Mouse (Mus musculus) thymus, postnatal 10 days (tissue): ENCODE measurements around the gene Slc35f2.
A peak's percentile ranks its signal among the peaks of the same experiment; 100 is the strongest.

ENCODE experiments used
- DNase-seq, 2 experiments: peaks; one replicate each; pipeline ENCODE4 v3.0.0; 2021; ENCODE audit warnings: low spot score in 2 of 2

Gene Slc35f2

GRCm38 (mm10) chr9:53829081-53829865 is 57.9 kb downstream of the Slc35f2 start:
- peak in 1 of 2 experiments; percentile 47 for DNase-seq

GRCm38 (mm10) chr9:53829866-53830209 is 58.5 kb downstream of the Slc35f2 start:
- no peak for DNase-seq

- DNase-seq = no peak
Observed at GRCm38 (mm10) chr9:53835039-53835438, 63.7 kb downstream of the Slc35f2 start.

GRCm38 (mm10) chr9:53835976-53836375 is 64.6 kb downstream of the Slc35f2 start:
- no peak for DNase-seq

- DNase-seq = no peak
Observed at GRCm38 (mm10) chr9:53838816-53839215, 67.5 kb downstream of the Slc35f2 start.

- DNase-seq = no peak
Observed at GRCm38 (mm10) chr9:53848548-53848947, 77.2 kb downstream of the Slc35f2 start.

- no peak for DNase-seq
Observed at GRCm38 (mm10) chr9:53849864-53850263, 78.5 kb downstream of the Slc35f2 start, which contains the start of gene Sln. Gene Sln, plus strand, starts transcription at chr9:53850164.

GRCm38 (mm10) chr9:53852158-53852557 is 80.8 kb downstream of the Slc35f2 start:
- DNase-seq = no peak

- DNase-seq = no peak
Observed at GRCm38 (mm10) chr9:53853672-53854071, 82.3 kb downstream of the Slc35f2 start.

- no peak for DNase-seq
Observed at GRCm38 (mm10) chr9:53854525-53854924, 83.2 kb downstream of the Slc35f2 start.

- no peak for DNase-seq
Observed at GRCm38 (mm10) chr9:53857864-53858263, 86.5 kb downstream of the Slc35f2 start.
